Mouse (Mus musculus) bone marrow macrophage, adult 2 months (primary cell): ENCODE data around the gene Mob3b.

Experiments
- CTCF ChIP-seq: IDR thresholded peaks from 2 replicates; pipeline ENCODE4 v1.5.1; 2012; ENCODE audit warnings: low read depth, mild to moderate bottlenecking, low read length, moderate library complexity
- POLR2A ChIP-seq: IDR thresholded peaks from 2 replicates; pipeline ENCODE4 v1.6.1; 2012; ENCODE audit warnings: mild to moderate bottlenecking, low read depth, low read length, borderline replicate concordance

DNA sequence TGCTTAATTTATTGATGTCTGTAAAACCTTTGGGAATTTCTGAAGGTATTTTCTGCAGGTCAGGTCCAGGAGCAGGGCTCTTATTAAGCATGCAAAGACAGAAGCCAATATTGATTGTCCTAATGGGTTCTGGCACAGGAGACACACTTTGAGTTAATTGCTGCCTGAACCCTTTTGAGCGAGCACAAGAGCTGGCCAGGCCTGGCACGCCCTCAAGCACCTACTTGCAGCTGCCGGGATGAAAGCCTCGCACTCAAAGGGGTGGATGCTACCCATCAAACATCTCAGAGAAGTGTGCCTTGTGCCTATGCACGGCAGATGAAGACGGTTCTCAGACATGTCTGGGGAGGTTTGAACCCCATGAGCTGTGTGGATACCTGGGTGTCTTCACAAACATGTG is 151.2 kb downstream of the Mob3b start:
- no peak for TF ChIP-seq CTCF
- TF ChIP-seq POLR2A = no peak
